Mouse (Mus musculus) embryo, embryonic 10.5 days (tissue): ENCODE measurements around the gene Zfp280c.

Experiments
- DNase-seq: peaks from one replicate; pipeline ENCODE4 v3.0.0-alpha.2; 2015; ENCODE audit warnings: low spot score

The Zfp280c gene

GRCm38 (mm10) chrX:48594099-48594760 is at the start of gene Zfp280c:
Gene Zfp280c (minus strand): TSS chrX:48594504.
- peak; percentile 78 for DNase-seq

DNA sequence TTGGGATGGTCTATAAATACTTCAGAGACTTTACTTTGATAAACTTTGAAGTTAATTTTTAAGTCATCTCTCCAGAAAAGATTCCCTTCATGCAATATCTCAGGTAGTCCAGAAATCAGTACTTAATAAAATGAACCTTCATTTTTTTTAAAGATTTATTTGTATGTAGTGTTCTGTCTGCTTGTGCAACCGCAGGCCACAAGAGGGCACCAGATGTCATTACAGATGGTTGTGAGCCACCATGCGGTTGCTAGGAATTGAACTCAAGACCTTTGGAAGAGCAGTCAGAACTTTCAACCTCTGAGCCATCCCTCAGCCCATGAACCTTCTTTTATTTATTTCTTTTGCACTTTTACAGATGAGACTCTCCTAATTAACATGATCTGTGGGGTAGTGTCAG is 42.7 kb upstream of the Zfp280c start:
- peak; percentile 1 for DNase-seq

GRCm38 (mm10) chrX:48624054-48624420 is 29.7 kb upstream of the Zfp280c start:
- DNase-seq, result no peak

- DNase-seq, result peak; percentile 87
Measured at GRCm38 (mm10) chrX:48623379-48624053, 29.2 kb upstream of the Zfp280c start, which contains the start of gene Slc25a14. Gene Slc25a14 (plus strand): TSS chrX:48623413.

- no peak for DNase-seq
Measured at GRCm38 (mm10) chrX:48623049-48623378, 28.7 kb upstream of the Zfp280c start.

DNA sequence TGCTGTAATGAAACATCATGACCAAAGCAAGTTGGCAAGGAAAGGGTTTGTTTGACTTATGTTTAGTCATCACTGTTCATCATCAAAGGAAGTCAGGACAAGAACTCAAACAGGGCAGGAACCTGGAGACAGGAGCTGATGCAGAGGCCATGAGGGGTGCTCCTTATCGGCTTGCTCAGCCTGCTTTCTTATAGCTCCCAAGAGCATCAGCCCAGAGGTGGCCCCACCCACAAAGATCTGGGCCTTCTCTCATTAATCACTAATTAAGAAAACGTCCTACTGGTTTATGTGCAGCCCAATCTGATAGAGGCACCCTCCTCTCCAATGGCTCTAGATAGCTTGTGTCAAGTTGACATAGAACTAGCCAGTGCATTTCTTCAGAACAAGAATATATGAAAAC is 10.6 kb upstream of the Zfp280c start:
- no peak for DNase-seq

- DNase-seq, result no peak
Measured at GRCm38 (mm10) chrX:48596906-48597305, 2.6 kb upstream of the Zfp280c start.

- DNase-seq, result no peak
Measured at GRCm38 (mm10) chrX:48596053-48596452, 1.7 kb upstream of the Zfp280c start.

DNA sequence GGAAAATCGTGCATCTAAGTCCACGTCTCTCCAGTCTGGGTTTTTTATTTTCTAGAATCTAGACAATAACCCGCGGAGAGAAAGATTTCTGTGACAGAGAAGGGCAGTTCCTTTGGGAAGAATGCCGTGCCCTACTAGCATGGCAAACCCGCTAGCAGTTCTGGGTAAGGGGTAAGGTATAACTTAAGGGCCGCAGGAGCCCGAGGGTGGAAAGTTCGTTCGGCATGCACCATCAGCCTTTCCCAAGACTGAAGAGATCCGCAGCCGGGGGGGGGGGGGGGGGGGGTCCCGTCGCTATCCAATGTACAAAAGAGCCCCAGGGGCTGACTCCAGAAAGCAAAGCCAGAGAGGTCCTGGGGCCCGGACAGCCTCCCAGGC is 594 bp downstream of the Zfp280c start:
- peak; percentile 30 for DNase-seq

GRCm38 (mm10) chrX:48583332-48583731 is 11.0 kb downstream of the Zfp280c start:
- DNase-seq, result no peak

DNA sequence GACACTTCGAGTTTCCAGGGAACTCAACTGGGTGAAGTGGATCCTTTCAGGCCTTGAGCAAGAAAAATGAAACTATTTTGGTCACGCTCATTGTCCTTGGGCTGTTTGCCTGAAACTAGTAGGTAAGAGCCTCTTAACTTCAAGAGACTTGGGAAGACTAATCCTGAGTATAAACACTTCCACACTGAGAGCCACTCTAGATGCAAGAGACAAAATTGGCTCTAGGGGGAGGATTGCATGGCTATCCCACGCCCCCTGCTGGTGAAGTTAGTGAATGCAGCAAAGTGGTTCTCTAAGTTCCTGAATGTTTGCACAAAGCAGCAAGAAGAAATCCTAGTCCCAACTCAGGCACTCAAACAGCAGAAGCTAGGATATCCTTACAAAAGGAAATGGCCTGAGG is 62.1 kb downstream of the Zfp280c start:
- DNase-seq, result peak; percentile 81

GRCm38 (mm10) chrX:48526435-48526834 is 67.9 kb downstream of the Zfp280c start:
- no peak for DNase-seq

GRCm38 (mm10) chrX:48525866-48526265 is 68.4 kb downstream of the Zfp280c start:
- no peak for DNase-seq

DNA sequence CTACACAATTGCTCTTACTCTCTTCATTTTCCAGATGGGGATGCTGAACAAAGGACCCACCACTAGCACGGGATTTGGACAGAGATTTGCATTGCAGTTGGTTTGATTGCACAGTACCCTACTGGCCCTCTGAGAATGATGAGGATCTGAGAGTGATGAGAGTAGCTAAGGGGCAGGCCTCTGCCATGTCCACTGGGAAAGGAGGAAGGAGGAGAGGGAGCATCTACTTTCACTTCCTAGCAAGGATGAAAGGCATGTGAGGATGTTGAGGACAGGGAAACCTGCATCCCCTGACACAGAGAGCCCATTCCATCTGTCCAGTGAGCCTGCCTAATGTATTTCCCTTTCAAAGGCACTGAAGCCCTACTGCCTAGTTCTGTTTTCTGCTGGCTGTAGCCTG is 69.0 kb downstream of the Zfp280c start:
- DNase-seq, result no peak

DNA sequence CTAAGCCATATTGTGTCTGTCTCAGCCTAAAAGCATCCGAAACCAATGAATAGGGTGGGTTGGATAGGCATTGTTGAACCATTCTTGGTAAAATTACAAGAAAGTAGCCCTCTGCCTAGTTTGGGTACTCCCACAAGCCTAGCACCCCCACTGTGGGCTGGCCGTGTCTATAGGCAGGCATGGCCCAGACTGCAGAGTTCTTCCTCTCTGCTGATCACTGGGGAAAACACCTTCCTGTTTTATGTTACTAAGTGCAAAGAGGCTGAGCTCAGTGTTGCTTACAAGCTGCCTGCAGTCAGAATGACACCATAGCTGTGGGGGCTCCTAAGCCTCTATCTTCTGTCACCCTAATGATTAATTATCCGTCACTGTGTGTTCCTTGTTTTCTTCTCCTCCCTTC is 70.8 kb downstream of the Zfp280c start:
- no peak for DNase-seq

DNA sequence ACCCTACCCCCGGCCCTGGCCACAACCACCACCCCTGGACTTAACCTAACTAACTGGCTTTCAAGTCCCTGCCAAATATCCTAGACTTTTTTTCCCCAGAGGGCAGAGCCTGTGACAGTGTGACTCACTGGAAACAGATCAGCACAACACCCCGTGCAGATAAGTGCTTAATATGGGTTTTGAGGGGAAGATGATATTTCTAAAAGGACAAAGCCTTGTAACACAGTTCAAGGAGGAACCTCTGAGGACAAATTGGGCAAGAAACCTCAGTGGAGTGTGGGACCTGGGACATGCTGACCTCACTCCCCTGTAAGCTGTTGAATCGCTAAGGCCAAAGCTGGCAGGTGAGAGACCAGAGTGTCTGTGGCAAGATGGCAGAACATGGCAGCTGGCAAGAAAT is 72.7 kb downstream of the Zfp280c start:
- DNase-seq, result no peak

GRCm38 (mm10) chrX:48519549-48520085 is 74.7 kb downstream of the Zfp280c start:
- DNase-seq, result no peak

DNA sequence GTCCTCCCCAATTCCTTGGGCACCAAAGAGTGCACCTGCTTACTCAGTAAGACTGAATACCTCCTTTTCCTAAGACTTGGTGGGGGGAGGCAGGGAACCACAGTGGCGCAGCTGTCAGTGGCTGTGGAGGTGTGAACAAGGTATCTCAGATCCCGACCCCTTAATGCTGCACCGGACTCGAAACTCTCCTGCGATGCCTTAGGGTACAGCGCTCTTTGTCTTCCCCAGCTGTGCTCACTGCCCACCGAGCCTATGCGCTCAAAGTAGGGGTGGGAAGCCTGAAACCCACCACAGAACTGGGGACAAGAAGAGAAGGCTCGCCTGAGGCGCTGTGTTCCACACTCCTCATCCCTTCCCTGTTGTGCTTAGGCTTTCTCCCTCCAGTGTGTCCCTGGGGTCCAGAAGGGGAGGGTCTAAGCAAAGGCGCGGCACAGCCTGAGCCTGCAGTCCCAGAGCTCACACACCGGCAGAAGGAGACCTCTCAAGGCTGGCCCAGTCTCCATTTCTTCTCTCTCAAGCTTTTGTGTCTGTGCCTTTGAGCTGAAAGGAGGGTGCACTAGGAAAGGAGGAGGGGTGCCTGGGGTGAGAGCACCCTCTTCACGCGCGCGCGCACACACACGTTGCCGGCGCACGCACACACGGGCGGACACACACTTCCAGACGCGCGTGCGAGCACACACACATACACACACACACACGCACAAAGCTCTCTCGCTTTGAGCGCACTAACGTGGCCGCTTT is 75.3 kb downstream of the Zfp280c start, which contains the start of gene Rab33a:
TSS of gene Rab33a (plus strand) at position 478 of the 741 bp plus-strand sequence.
- peak; percentile 52 for DNase-seq

DNA sequence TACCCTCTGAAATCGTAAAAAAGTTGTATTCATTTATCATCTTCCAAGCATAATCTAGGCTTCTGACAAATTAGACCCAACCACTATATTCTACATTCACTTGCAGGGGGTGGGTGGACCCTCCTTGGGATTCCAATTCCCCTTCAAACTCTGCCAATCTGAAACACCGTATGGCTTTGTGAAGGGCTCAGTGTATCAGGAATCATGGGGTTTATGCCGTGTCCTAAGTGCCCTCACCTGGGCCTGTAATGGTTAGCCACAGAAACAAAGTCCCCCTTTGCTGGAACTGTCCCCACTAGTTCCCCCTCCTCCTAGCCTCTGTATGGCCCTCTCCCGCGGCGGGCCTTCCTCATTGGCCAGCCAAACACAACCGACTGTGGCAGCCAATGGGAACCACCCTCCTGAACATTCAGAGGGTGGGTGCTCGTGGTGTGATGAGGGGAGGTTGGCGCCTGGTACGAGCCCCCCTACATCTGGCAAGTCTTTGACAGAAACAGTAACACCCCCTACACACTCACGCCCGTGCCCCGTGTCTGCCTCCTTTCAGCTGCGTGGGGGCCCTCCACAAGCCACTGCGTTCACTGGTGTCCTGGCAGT is 76.0 kb downstream of the Zfp280c start:
- DNase-seq, result peak; percentile 67

DNA sequence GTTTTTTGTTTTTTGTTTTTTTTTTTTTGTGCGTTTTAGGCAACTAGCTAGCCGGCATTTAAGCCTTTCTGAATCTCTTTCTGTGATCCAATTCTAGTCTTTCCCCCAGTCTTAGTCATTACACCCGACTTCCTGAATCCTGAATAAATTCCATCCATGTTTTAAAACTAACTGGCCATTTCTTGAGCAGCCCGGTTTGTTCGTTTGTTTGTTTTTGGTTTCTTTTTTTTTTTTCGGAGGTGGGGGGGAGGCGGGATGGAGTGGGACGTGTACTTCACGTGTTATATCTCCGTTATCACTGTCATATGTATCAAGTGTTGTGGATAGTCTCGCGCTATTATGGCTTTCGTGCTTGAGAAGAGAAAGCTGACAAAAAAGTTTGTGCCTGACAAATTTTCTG is 80.5 kb downstream of the Zfp280c start:
- peak; percentile 21 for DNase-seq

- DNase-seq, result peak; percentile 91
Measured at GRCm38 (mm10) chrX:48513166-48513807, 81.0 kb downstream of the Zfp280c start, which contains the start of gene Aifm1. Gene Aifm1 (minus strand): TSS chrX:48513563.

DNA sequence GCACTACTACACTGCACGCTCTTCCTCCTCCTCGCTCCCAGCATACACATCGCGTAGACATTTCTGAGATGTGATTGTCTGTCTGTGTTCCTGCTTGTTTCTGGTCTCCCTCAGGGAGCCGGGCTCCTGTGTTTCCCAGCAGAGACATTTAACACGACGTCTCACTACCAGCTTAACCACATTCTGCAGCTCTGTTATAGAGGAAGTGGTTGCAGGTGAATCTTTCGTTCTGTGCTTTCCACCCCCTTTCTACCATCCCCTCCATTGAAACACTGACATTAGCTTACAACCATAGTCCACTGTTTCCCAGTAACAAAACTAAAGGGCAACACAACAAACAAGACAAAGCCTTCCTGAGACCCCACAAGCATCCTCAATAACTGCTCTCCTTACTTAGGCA is 100.5 kb downstream of the Zfp280c start:
- no peak for DNase-seq
